Mouse (Mus musculus) myocyte (in vitro differentiated cells): Measurements from ENCODE around the gene Prdm5.

Experiments
- E2F4 ChIP-seq: IDR thresholded peaks from one replicate; pipeline ENCODE4 v1.6.1; 2011; ENCODE audit warnings: mild to moderate bottlenecking, control low read depth, moderate library complexity; ENCODE audit not compliant: insufficient read depth
- MAX ChIP-seq: IDR thresholded peaks from one replicate; pipeline ENCODE4 v1.6.1; 2011; ENCODE audit warnings: low read depth, mild to moderate bottlenecking, control low read depth
- POLR2A ChIP-seq: IDR thresholded peaks from one replicate; pipeline ENCODE4 v1.6.1; 2011; ENCODE audit warnings: low read depth, mild to moderate bottlenecking, control low read depth, moderate library complexity; ENCODE audit not compliant: insufficient read length
- POLR2AphosphoS2 ChIP-seq: IDR thresholded peaks from one replicate; pipeline ENCODE4 v1.6.1; 2011; ENCODE audit warnings: low read depth, control low read depth; ENCODE audit not compliant: insufficient read length
- REST ChIP-seq: IDR thresholded peaks from one replicate; pipeline ENCODE4 v1.6.1; 2011; ENCODE audit warnings: mild to moderate bottlenecking, control low read depth, moderate library complexity; ENCODE audit not compliant: insufficient read depth, insufficient read length
- USF1 ChIP-seq: IDR thresholded peaks from one replicate; pipeline ENCODE4 v1.6.1; 2011; ENCODE audit warnings: low read depth, mild to moderate bottlenecking, control low read depth, moderate library complexity

DNA sequence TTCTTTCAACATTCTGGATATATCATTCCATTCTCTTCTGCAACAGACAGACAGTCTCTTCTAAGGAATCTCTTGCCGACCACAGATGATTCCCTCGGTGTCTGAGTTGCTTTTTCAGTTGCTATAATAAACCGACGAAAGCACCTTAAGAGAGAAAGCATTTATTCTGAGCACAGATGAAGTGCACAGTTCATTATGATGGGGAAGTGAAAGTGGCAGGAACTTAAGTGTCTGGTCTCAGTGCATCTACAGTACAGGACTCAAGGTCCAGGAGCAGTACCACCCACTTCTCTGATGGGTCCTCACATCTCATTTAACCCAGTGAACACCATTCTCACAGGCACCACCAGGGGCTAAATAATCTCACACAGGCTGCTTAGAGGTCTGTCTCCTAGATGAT lies 5.2 kb upstream of the Prdm5 start:
- TF ChIP-seq USF1 (no peak), POLR2A (no peak), MAX (no peak), POLR2AphosphoS2 (no peak), E2F4 (no peak), REST (no peak)
